Mouse (Mus musculus) adrenal gland, adult 8-10 months (tissue): ENCODE measurements around the gene Lbp. TPM values are rescaled to one million over a fixed set of nuclear protein-coding genes. Genes with fewer than 3 reads are reported as not detected.

Experiments used
- DNase-seq: peaks from one replicate; pipeline ENCODE4 v3.0.0; 2022
- total RNA-seq, 4 experiments: library from RNA; stranded (reverse); gene quantifications; 2 replicates each; pipeline ENCODE4 v1.2.4; 2022

Gene Lbp
- total RNA-seq, 4 experiments from 2014 or later: 17.7 to 53.5 (median 24.9) TPM

- no peak for DNase-seq
Observed at GRCm38 (mm10) chr2:158316371-158316770, 10.1 kb downstream of the Lbp start.

- no peak for DNase-seq
Observed at GRCm38 (mm10) chr2:158317026-158317425, 10.7 kb downstream of the Lbp start.

- DNase-seq: no peak
Observed at GRCm38 (mm10) chr2:158321596-158321995, 15.3 kb downstream of the Lbp start.

- DNase-seq: no peak
Observed at GRCm38 (mm10) chr2:158322845-158323244, 16.6 kb downstream of the Lbp start.

- DNase-seq: no peak
Observed at GRCm38 (mm10) chr2:158324531-158325190, 18.4 kb downstream of the Lbp start.

- no peak for DNase-seq
Observed at GRCm38 (mm10) chr2:158325609-158326008, 19.3 kb downstream of the Lbp start.

- no peak for DNase-seq
Observed at GRCm38 (mm10) chr2:158334356-158334755, 28.1 kb downstream of the Lbp start.

- no peak for DNase-seq
Observed at GRCm38 (mm10) chr2:158337698-158338097, 31.4 kb downstream of the Lbp start.

- DNase-seq: no peak
Observed at GRCm38 (mm10) chr2:158339948-158340564, 33.8 kb downstream of the Lbp start.

GRCm38 (mm10) chr2:158341324-158341723, 35.0 kb downstream of the Lbp start:
- no peak for DNase-seq

GRCm38 (mm10) chr2:158343495-158343894, 37.2 kb downstream of the Lbp start:
- no peak for DNase-seq

GRCm38 (mm10) chr2:158346467-158346866, 40.2 kb downstream of the Lbp start:
- DNase-seq: no peak

GRCm38 (mm10) chr2:158347868-158348267, 41.6 kb downstream of the Lbp start:
- DNase-seq: no peak

GRCm38 (mm10) chr2:158352801-158353520, 46.7 kb downstream of the Lbp start:
- DNase-seq: no peak

- no peak for DNase-seq
Observed at GRCm38 (mm10) chr2:158354348-158355114, 48.2 kb downstream of the Lbp start.

- no peak for DNase-seq
Observed at GRCm38 (mm10) chr2:158355238-158355637, 48.9 kb downstream of the Lbp start.

GRCm38 (mm10) chr2:158356121-158356520, 49.8 kb downstream of the Lbp start:
- DNase-seq: no peak

- no peak for DNase-seq
Observed at GRCm38 (mm10) chr2:158359757-158360620, 53.7 kb downstream of the Lbp start.

- DNase-seq: peak; percentile 77
Observed at GRCm38 (mm10) chr2:158360873-158361677, 54.8 kb downstream of the Lbp start.

GRCm38 (mm10) chr2:158361678-158362320, 55.5 kb downstream of the Lbp start:
- no peak for DNase-seq
